Mouse (Mus musculus): Measurements from ENCODE around the gene Stambpl1.
A peak's percentile ranks its signal among the peaks of the same experiment; 100 is the strongest.
"Not testable (repeated sequence)": the region's sequence is repeated elsewhere in the genome, so short reads cannot be mapped to it uniquely, and the experiment has no call there.

The Stambpl1 gene

GRCm38 (mm10) chr19:34198066-34198465 lies 6.0 kb downstream of the Stambpl1 start:
- no peak for DNase-seq (ENCODE audit: low spot score in 2 of 2)

- DNase-seq (ENCODE audit: low spot score in 2 of 2) = no peak
Observed at GRCm38 (mm10) chr19:34198901-34199300, 6.9 kb downstream of the Stambpl1 start.

- DNase-seq (ENCODE audit: low spot score in 2 of 2) = no peak
Observed at GRCm38 (mm10) chr19:34199488-34199887, 7.5 kb downstream of the Stambpl1 start.

- no peak for DNase-seq (ENCODE audit: low spot score in 2 of 2)
Observed at GRCm38 (mm10) chr19:34202668-34203067, 10.6 kb downstream of the Stambpl1 start.

GRCm38 (mm10) chr19:34206128-34206527 lies 14.1 kb downstream of the Stambpl1 start:
- not testable (repeated sequence) for DNase-seq (ENCODE audit: low spot score in 2 of 2)

GRCm38 (mm10) chr19:34206760-34207440 lies 14.9 kb downstream of the Stambpl1 start:
- no peak for DNase-seq (ENCODE audit: low spot score in 2 of 2)

- no peak for DNase-seq (ENCODE audit: low spot score in 2 of 2)
Observed at GRCm38 (mm10) chr19:34209031-34209430, 17.0 kb downstream of the Stambpl1 start.

GRCm38 (mm10) chr19:34209930-34210581 lies 18.0 kb downstream of the Stambpl1 start:
- DNase-seq (ENCODE audit: low spot score in 2 of 2) = no peak

- DNase-seq (ENCODE audit: low spot score in 2 of 2) = no peak
Observed at GRCm38 (mm10) chr19:34210841-34211240, 18.8 kb downstream of the Stambpl1 start.

- DNase-seq (ENCODE audit: low spot score in 2 of 2) = no peak
Observed at GRCm38 (mm10) chr19:34212489-34213250, 20.6 kb downstream of the Stambpl1 start.

- DNase-seq (ENCODE audit: low spot score in 2 of 2) = no peak
Observed at GRCm38 (mm10) chr19:34213251-34213645, 21.2 kb downstream of the Stambpl1 start.

- DNase-seq (ENCODE audit: low spot score in 2 of 2) = no peak
Observed at GRCm38 (mm10) chr19:34214136-34214535, 22.1 kb downstream of the Stambpl1 start.

- DNase-seq (ENCODE audit: low spot score in 2 of 2) = no peak
Observed at GRCm38 (mm10) chr19:34216956-34217355, 24.9 kb downstream of the Stambpl1 start.

GRCm38 (mm10) chr19:34217761-34218160 lies 25.7 kb downstream of the Stambpl1 start:
- no peak for DNase-seq (ENCODE audit: low spot score in 2 of 2)

GRCm38 (mm10) chr19:34219260-34219968 lies 27.4 kb downstream of the Stambpl1 start:
- DNase-seq (ENCODE audit: low spot score in 2 of 2) = no peak

GRCm38 (mm10) chr19:34220732-34221380 lies 28.8 kb downstream of the Stambpl1 start:
- DNase-seq (ENCODE audit: low spot score in 2 of 2) = no peak

GRCm38 (mm10) chr19:34222805-34223204 lies 30.8 kb downstream of the Stambpl1 start:
- no peak for DNase-seq (ENCODE audit: low spot score in 2 of 2)

GRCm38 (mm10) chr19:34231596-34231995 lies 39.6 kb downstream of the Stambpl1 start:
- DNase-seq (ENCODE audit: low spot score in 2 of 2) = no peak

GRCm38 (mm10) chr19:34232326-34232725 lies 40.3 kb downstream of the Stambpl1 start:
- no peak for DNase-seq (ENCODE audit: low spot score in 2 of 2)

- peak; percentile 43 to 57 for DNase-seq (ENCODE audit: low spot score in 2 of 2)
Observed at GRCm38 (mm10) chr19:34233944-34234343, 41.9 kb downstream of the Stambpl1 start.

- no peak for DNase-seq (ENCODE audit: low spot score in 2 of 2)
Observed at GRCm38 (mm10) chr19:34236049-34236448, 44.0 kb downstream of the Stambpl1 start.

Measured in frontal cortex, postnatal 14 days (tissue).